Mouse (Mus musculus) myocyte (in vitro differentiated cells): ENCODE data around the gene Gcn1l1. TPM values are rescaled to one million over a fixed set of nuclear protein-coding genes. Genes with fewer than 3 reads are reported as not detected.

Source experiments
- H3K27me3 ChIP-seq: one replicate; pipeline ENCODE4 v1.6.1; 2011; ENCODE audit not compliant: control insufficient read depth, insufficient read depth, insufficient read length
- H3K36me3 ChIP-seq: one replicate; pipeline ENCODE4 v1.6.1; 2011; ENCODE audit not compliant: control insufficient read depth, insufficient read depth
- H3K4me2 ChIP-seq: one replicate; pipeline ENCODE4 v1.6.1; 2011; ENCODE audit warnings: low read depth, control low read depth
- H3K4me3 ChIP-seq: one replicate; pipeline ENCODE4 v1.5.1; 2011; ENCODE audit warnings: mild to moderate bottlenecking, control low read depth, moderate library complexity
- H3K79me2 ChIP-seq: one replicate; pipeline ENCODE4 v1.6.1; 2011; ENCODE audit not compliant: control insufficient read depth, insufficient read depth
- H3ac ChIP-seq: one replicate; pipeline ENCODE4 v1.6.1; 2011; ENCODE audit not compliant: control insufficient read depth, insufficient read length
- CEBPB ChIP-seq: IDR thresholded peaks from 2 replicates; pipeline ENCODE4 v1.6.1; 2011; ENCODE audit warnings: mild to moderate bottlenecking, moderate library complexity; ENCODE audit not compliant: poor library complexity, insufficient read depth, severe bottlenecking
- E2F4 ChIP-seq: IDR thresholded peaks from one replicate; pipeline ENCODE4 v1.6.1; 2011; ENCODE audit warnings: mild to moderate bottlenecking, control low read depth, moderate library complexity; ENCODE audit not compliant: insufficient read depth
- MAX ChIP-seq: IDR thresholded peaks from one replicate; pipeline ENCODE4 v1.6.1; 2011; ENCODE audit warnings: low read depth, mild to moderate bottlenecking, control low read depth
- MYOD1 ChIP-seq, 3 experiments: IDR thresholded peaks; one replicate each; pipeline ENCODE4 v1.6.1; 2011; ENCODE audit warnings: control low read depth in 2 of 3, low read depth in 2 of 3, mild to moderate bottlenecking in 2 of 3, moderate library complexity in 1 of 3; ENCODE audit not compliant: insufficient read length in 2 of 3, control insufficient read depth in 1 of 3
- MYOG ChIP-seq, 3 experiments: IDR thresholded peaks; one replicate each; pipeline ENCODE4 v1.6.1; 2011; ENCODE audit warnings: control low read depth in 2 of 3, low read depth in 2 of 3, mild to moderate bottlenecking in 2 of 3; ENCODE audit not compliant: insufficient read length in 2 of 3, control insufficient read depth in 1 of 3, insufficient read depth in 1 of 3
- POLR2A ChIP-seq: IDR thresholded peaks from one replicate; pipeline ENCODE4 v1.6.1; 2011; ENCODE audit warnings: low read depth, mild to moderate bottlenecking, control low read depth, moderate library complexity; ENCODE audit not compliant: insufficient read length
- POLR2AphosphoS2 ChIP-seq: IDR thresholded peaks from one replicate; pipeline ENCODE4 v1.6.1; 2011; ENCODE audit warnings: low read depth, control low read depth; ENCODE audit not compliant: insufficient read length
- REST ChIP-seq: IDR thresholded peaks from one replicate; pipeline ENCODE4 v1.6.1; 2011; ENCODE audit warnings: mild to moderate bottlenecking, control low read depth, moderate library complexity; ENCODE audit not compliant: insufficient read depth, insufficient read length
- SRF ChIP-seq: IDR thresholded peaks from one replicate; pipeline ENCODE4 v1.6.1; 2011; ENCODE audit warnings: low read depth; ENCODE audit not compliant: control insufficient read depth, insufficient read length
- TCF12 ChIP-seq: IDR thresholded peaks from one replicate; pipeline ENCODE4 v1.6.1; 2011; ENCODE audit warnings: mild to moderate bottlenecking, control low read depth; ENCODE audit not compliant: poor library complexity, insufficient read depth, severe bottlenecking
- TCF3 ChIP-seq: IDR thresholded peaks from one replicate; pipeline ENCODE4 v1.6.1; 2011; ENCODE audit warnings: low read depth, control low read depth; ENCODE audit not compliant: insufficient read length
- USF1 ChIP-seq: IDR thresholded peaks from one replicate; pipeline ENCODE4 v1.6.1; 2011; ENCODE audit warnings: low read depth, mild to moderate bottlenecking, control low read depth, moderate library complexity
- polyA plus RNA-seq: library from polyadenylated mRNA; unstranded; fragments of >200 nt; fragmentation: generic; extraction: Trizol; gene quantifications from one replicate; pipeline ENCODE4 v1.2.1, GENCODE M21; 2012; ENCODE audit warnings: missing spikeins

The Gcn1l1 gene
- polyA plus RNA-seq, 1 experiment, result 49.4 TPM

GRCm38 (mm10) chr5:115538017-115538692 lies 26.9 kb upstream of the Gcn1l1 start:
- Histone ChIP-seq H3K79me2 (peaks cover 62% of the 10 kb centered on the region), H3K36me3 (peaks cover 5% of the 10 kb centered on the region), H3K4me3 (no peak overlapping the region), H3ac (no peak overlapping the region), H3K4me2 (peak overlapping the region; percentile 59), H3K27me3 (no peaks in the 10 kb centered on the region)
- no peak for TF ChIP-seq CEBPB
- TF ChIP-seq SRF, result no peak
- TF ChIP-seq E2F4, result no peak
- TF ChIP-seq TCF12, result no peak
- TF ChIP-seq MYOG (IDR thresholded peaks at IDR 0.05; ENCODE audit: control insufficient read depth in 1 of 3, insufficient read depth in 1 of 3, insufficient read length in 2 of 3, low read depth in 2 of 3), result no peak
- no peak for TF ChIP-seq USF1

GRCm38 (mm10) chr5:115538693-115539043 lies 26.4 kb upstream of the Gcn1l1 start:
- Histone ChIP-seq H3K4me3 (no peak overlapping the region), H3K79me2 (peaks cover 56% of the 10 kb centered on the region), H3K4me2 (peak overlapping the region; percentile 59), H3K27me3 (no peaks in the 10 kb centered on the region), H3ac (no peak overlapping the region), H3K36me3 (no peaks in the 10 kb centered on the region)
- TF ChIP-seq MYOG (IDR thresholded peaks at IDR 0.05; ENCODE audit: control insufficient read depth in 1 of 3, insufficient read depth in 1 of 3, insufficient read length in 2 of 3, low read depth in 2 of 3) (no peak), TCF3 (no peak), USF1 (no peak), POLR2A (no peak), CEBPB (no peak), MYOD1 (IDR thresholded peaks at IDR 0.05; ENCODE audit: control insufficient read depth in 1 of 3, insufficient read length in 2 of 3, low read depth in 2 of 3) (no peak), TCF12 (no peak), E2F4 (no peak), REST (no peak), SRF (no peak), POLR2AphosphoS2 (no peak), MAX (no peak)

DNA sequence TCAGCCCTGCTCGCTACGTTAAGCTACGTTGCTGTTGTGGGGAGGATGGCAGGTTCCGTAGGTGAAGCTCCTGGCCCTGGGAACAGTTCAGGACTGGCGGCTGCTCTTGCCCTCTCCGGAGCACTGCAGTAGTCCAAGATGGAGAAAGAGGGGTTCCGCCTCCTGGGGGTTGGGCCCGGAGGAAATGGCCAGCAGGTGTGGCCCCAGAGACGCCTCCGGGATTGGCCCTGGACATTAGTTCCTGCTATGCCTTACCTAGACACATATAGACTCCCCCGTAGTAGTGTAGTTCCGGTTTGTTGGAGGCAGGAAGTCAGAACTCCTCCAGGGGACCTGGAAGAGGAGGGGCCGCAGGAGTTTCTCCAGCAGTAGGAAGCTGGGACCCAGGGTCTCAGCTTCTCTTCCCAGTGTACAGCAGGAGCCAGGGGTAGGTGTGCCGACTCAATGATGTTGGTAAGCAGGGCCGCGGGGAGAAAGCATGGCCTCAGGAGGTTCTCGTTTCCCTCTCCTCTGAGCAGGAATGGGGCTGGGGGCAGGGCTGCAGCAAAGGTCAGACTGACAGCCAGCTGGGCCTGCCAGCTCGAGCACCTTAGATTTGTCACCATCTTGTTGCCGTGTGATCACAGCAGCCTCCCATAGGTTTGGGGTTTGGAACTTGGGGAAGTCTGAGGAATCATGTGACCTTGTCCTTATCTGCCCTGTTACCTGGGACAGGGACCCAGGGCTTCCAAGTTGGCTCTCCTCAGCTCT lies 22.2 kb upstream of the Gcn1l1 start:
- no peaks in the 10 kb centered on the region for H3K27me3 ChIP-seq
- no peak overlapping the region for H3K4me3 ChIP-seq
- H3ac ChIP-seq, result no peak overlapping the region
- TF ChIP-seq USF1, result no peak
- no peak for TF ChIP-seq TCF3
- no peak for TF ChIP-seq MAX
- TF ChIP-seq TCF12, result no peak
- H3K4me2 ChIP-seq, result peak overlapping the region; percentile 37
- peaks cover 5% of the 10 kb centered on the region for H3K36me3 ChIP-seq
- peaks cover 32% of the 10 kb centered on the region for H3K79me2 ChIP-seq

GRCm38 (mm10) chr5:115543509-115544253 lies 21.4 kb upstream of the Gcn1l1 start:
- no peaks in the 10 kb centered on the region for H3K27me3 ChIP-seq
- H3K4me3 ChIP-seq, result no peak overlapping the region
- peaks cover 32% of the 10 kb centered on the region for H3K79me2 ChIP-seq
- H3K36me3 ChIP-seq, result peaks cover 9% of the 10 kb centered on the region
- TF ChIP-seq MYOG (IDR thresholded peaks at IDR 0.05; ENCODE audit: control insufficient read depth in 1 of 3, insufficient read depth in 1 of 3, insufficient read length in 2 of 3, low read depth in 2 of 3), result peak in 1 of 3 experiments; percentile 24
- no peak for TF ChIP-seq MYOD1 (IDR thresholded peaks at IDR 0.05; ENCODE audit: control insufficient read depth in 1 of 3, insufficient read length in 2 of 3, low read depth in 2 of 3)
- no peak overlapping the region for H3ac ChIP-seq
- H3K4me2 ChIP-seq, result peak overlapping the region; percentile 37

GRCm38 (mm10) chr5:115544655-115545185 lies 20.3 kb upstream of the Gcn1l1 start:
- H3K4me2 ChIP-seq, result no peak overlapping the region
- H3K79me2 ChIP-seq, result peaks cover 31% of the 10 kb centered on the region
- H3ac ChIP-seq, result no peak overlapping the region
- H3K4me3 ChIP-seq, result no peak overlapping the region
- H3K36me3 ChIP-seq, result peaks cover 9% of the 10 kb centered on the region
- H3K27me3 ChIP-seq, result no peaks in the 10 kb centered on the region
- TF ChIP-seq POLR2A, result no peak
